In the genomic region with DNA sequence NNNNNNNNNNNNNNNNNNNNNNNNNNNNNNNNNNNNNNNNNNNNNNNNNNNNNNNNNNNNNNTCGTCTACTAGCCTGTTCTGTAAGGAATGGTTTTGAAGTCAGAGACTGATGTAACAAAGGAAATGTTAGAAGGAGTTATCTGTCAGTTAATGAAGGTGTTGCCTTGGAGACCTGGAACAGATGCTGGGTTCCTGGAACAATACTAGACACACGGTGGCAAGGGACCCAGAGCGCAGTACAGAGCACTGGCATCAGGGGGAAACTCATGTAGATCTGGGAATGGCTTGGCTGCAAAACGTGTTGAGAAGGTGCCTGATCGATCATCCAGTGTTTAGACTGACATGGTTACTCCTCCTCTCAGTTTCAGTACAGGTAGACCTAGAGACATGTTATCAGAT, we compare ENCODE assay signal across 24 mouse cellular contexts.
DNase-seq lines count a peak whose midpoint lies in the region; ATAC-seq and TF ChIP-seq lines count a peak whose summit lies in the region.
"Had no signal": no experiment of that assay in that cellular context is flagged by ENCODE, and none has a peak within 500 bp of the region (broad histone marks: within the 10 kb centered on the region; RNA-seq: fewer than 3 reads in every experiment).

No protein-coding gene starts in this region.

- peaks cover 10% of the 10 kb centered on the region for H3K4me1 ChIP-seq in forebrain, postnatal 0 days (ENCODE audit: insufficient read depth)
- H3K4me1 ChIP-seq in forebrain, embryonic 13.5 days, result peaks cover 11% of the 10 kb centered on the region

- no peaks in the 10 kb centered on the region for H3K9me3 ChIP-seq in forebrain, postnatal 0 days (ENCODE audit: low read length)
- H3K9me3 ChIP-seq in forebrain, embryonic 13.5 days (replicated peaks), result no peaks in the 10 kb centered on the region
- H3K9me3 ChIP-seq: forebrain, embryonic 10.5 days; heart, embryonic 10.5 days; heart, embryonic 13.5 days; hindbrain, embryonic 15.5 days; intestine, embryonic 15.5 days had no signal

- H3K27me3 ChIP-seq in forebrain, postnatal 0 days (ENCODE audit: insufficient read depth, low read length), result no peaks in the 10 kb centered on the region
- H3K27me3 ChIP-seq in forebrain, embryonic 13.5 days, result no peaks in the 10 kb centered on the region
- H3K27me3 ChIP-seq: heart, embryonic 13.5 days; hindbrain, embryonic 15.5 days; intestine, embryonic 15.5 days had no signal

- no peaks in the 10 kb centered on the region for H3K36me3 ChIP-seq in forebrain, postnatal 0 days (ENCODE audit: insufficient read depth)
- H3K36me3 ChIP-seq in forebrain, embryonic 13.5 days (ENCODE audit: poor library complexity, severe bottlenecking), result no peaks in the 10 kb centered on the region
- H3K36me3 ChIP-seq: forebrain, embryonic 10.5 days; heart, embryonic 10.5 days; heart, embryonic 13.5 days; hindbrain, embryonic 15.5 days; intestine, embryonic 15.5 days had no signal

- no peak overlapping the region; the same call in 1 of the 2 replicates for H3K27ac ChIP-seq in forebrain, postnatal 0 days (ENCODE audit: low read depth, low read length)
- no peak overlapping the region for H3K27ac ChIP-seq in forebrain, embryonic 13.5 days
- H3K27ac ChIP-seq: forebrain, embryonic 10.5 days; heart, adult 2 months; heart, embryonic 10.5 days; heart, embryonic 13.5 days; hindbrain, embryonic 15.5 days; intestine, embryonic 15.5 days had no signal

- ATAC-seq in forebrain, postnatal 0 days, result peak; percentile 82
- ATAC-seq in forebrain, embryonic 13.5 days, result no peak
- ATAC-seq: activated CD4-positive, CD25-positive, alpha-beta regulatory T cell, adult 4 months; CD4-positive, CD25-positive, alpha-beta regulatory T cell, adult 4 months; intestine, embryonic 15.5 days had no signal

- 39% methylated on average over 5 of the region's 5 CpGs for WGBS in forebrain, postnatal 0 days
- 62% methylated on average over 5 of the region's 5 CpGs for WGBS in forebrain, embryonic 13.5 days

- no peak for TF ChIP-seq CTCF in forebrain, postnatal 0 days (IDR thresholded peaks at IDR 0.05; ENCODE audit: low read depth)
- TF ChIP-seq CTCF in brain, embryonic 14.5 days (IDR thresholded peaks at IDR 0.05; ENCODE audit: borderline replicate concordance, extremely low read depth, insufficient read depth, insufficient read length), result no peak

- DNase-seq in forebrain, postnatal 0 days, result peak; percentile 48
- peak; percentile 10 for DNase-seq in layer of hippocampus, adult 9-11 months
- no peak for DNase-seq in layer of hippocampus, adult 8-10 months (ENCODE audit: low spot score in 2 of 2)
- peak; percentile 47 for DNase-seq in brain, embryonic 14.5 days (ENCODE audit: low read depth)
- DNase-seq in adrenal gland, adult (ENCODE audit: inconsistent age in 2 of 2, low spot score in 1 of 2), result no peak
- DNase-seq: adrenal gland, postnatal 10 days; adrenal gland, postnatal 36 days; cerebellum, adult 11-12 months; cerebellum, adult 8-10 months; cerebellum, postnatal 36 days; embryo, embryonic 11 days; gastrocnemius, postnatal 36 days; heart, adult 2 months; heart, postnatal 14 days; heart, postnatal 4 days; kidney, adult 11 months had no signal

- H3K4me2 ChIP-seq in forebrain, postnatal 0 days (ENCODE audit: low read depth), result no peak overlapping the region
- H3K4me2 ChIP-seq in forebrain, embryonic 13.5 days, result no peak overlapping the region
- H3K4me2 ChIP-seq: heart, embryonic 13.5 days; hindbrain, embryonic 15.5 days; intestine, embryonic 15.5 days had no signal

- H3K9ac ChIP-seq in forebrain, postnatal 0 days, result no peak overlapping the region
- H3K9ac ChIP-seq in forebrain, embryonic 13.5 days, result no peak overlapping the region
- H3K9ac ChIP-seq: heart, embryonic 13.5 days; hindbrain, embryonic 15.5 days; intestine, embryonic 15.5 days had no signal

- TF ChIP-seq POLR2A in brain, embryonic 14.5 days (IDR thresholded peaks at IDR 0.05; ENCODE audit: borderline replicate concordance, extremely low read depth, insufficient read depth, insufficient read length, poor library complexity, severe bottlenecking), result no peak

- H3K4me3 ChIP-seq in forebrain, postnatal 0 days (ENCODE audit: low read depth, low read length), result no peak overlapping the region
- no peak overlapping the region for H3K4me3 ChIP-seq in forebrain, embryonic 13.5 days
- H3K4me3 ChIP-seq: forebrain, embryonic 10.5 days; heart, adult 2 months; heart, embryonic 10.5 days; heart, embryonic 13.5 days; hindbrain, embryonic 15.5 days; intestine, embryonic 15.5 days had no signal

Comparison
In these comparisons a context has a peak if more than half of its experiments do, and no peak if none do; other contexts are left out.
1. DNase-seq: peak in forebrain, postnatal 0 days (single experiment), layer of hippocampus, adult 9-11 months (single experiment) and brain, embryonic 14.5 days (single experiment); none in layer of hippocampus, adult 8-10 months (0 of 2) and adrenal gland, adult (0 of 2).